Mouse (Mus musculus): ENCODE data around the gene Zfp94. TPM values are rescaled to one million over a fixed set of nuclear protein-coding genes. Genes with fewer than 3 reads are reported as not detected.

Gene Zfp94
- total and polyA plus RNA-seq, 2 experiments from 2014 or later = 12.0 to 21.6 TPM

GRCm38 (mm10) chr7:24298635-24298972 is 17.9 kb downstream of the Zfp94 start:
- Histone ChIP-seq H3K4me2 (ENCODE audit: low read depth, low read length) (peak overlapping the region; percentile 83), H3K36me3 (ENCODE audit: insufficient read depth, low read length) (peaks cover 41% of the 10 kb centered on the region), H3K9me3 (ENCODE audit: low read length) (no peaks in the 10 kb centered on the region), H3K9ac (replicated peaks; ENCODE audit: low read length) (peak overlapping the region; percentile 86), H3K4me1 (ENCODE audit: insufficient read depth, low read length) (0 out of 2 replicates have a peak, but pooled peaks cover 7% of the 10 kb centered on the region), H3K27ac (peak overlapping the region; percentile 94), H3K27me3 (ENCODE audit: insufficient read depth, low read length) (no peaks in the 10 kb centered on the region), H3K4me3 (ENCODE audit: low read length) (peak overlapping the region; percentile 72)
- WGBS = 0% methylated on average over 12 of the region's 12 CpGs
- no peak for TF ChIP-seq CTCF (IDR thresholded peaks at IDR 0.05; ENCODE audit: low read depth)
- ATAC-seq (no peak), DNase-seq (ENCODE audit: low spot score) (no peak)

GRCm38 (mm10) chr7:24297361-24298095 is 18.9 kb downstream of the Zfp94 start:
- Histone ChIP-seq H3K9ac (replicated peaks; ENCODE audit: low read length) (peak overlapping the region; percentile 86; the same call in 1 of the 2 replicates), H3K27me3 (ENCODE audit: insufficient read depth, low read length) (no peaks in the 10 kb centered on the region), H3K27ac (no peak overlapping the region), H3K4me1 (ENCODE audit: insufficient read depth, low read length) (0 out of 2 replicates have a peak, but pooled peaks cover 7% of the 10 kb centered on the region), H3K36me3 (ENCODE audit: insufficient read depth, low read length) (peaks cover 33% of the 10 kb centered on the region), H3K4me3 (ENCODE audit: low read length) (0 out of 2 replicates have a peak overlapping the region, but pooled peaks have one; percentile 72), H3K4me2 (ENCODE audit: low read depth, low read length) (peak overlapping the region; percentile 83; the same call in 1 of the 2 replicates), H3K9me3 (ENCODE audit: low read length) (no peaks in the 10 kb centered on the region)
- no peak for TF ChIP-seq CTCF (IDR thresholded peaks at IDR 0.05; ENCODE audit: low read depth)
- ATAC-seq = no peak
- 92% methylated on average over 15 of the region's 15 CpGs for WGBS
- no peak for DNase-seq (ENCODE audit: low spot score)

GRCm38 (mm10) chr7:24296386-24296785 is 20.1 kb downstream of the Zfp94 start:
- Histone ChIP-seq H3K4me3 (ENCODE audit: low read length) (no peak overlapping the region), H3K27me3 (ENCODE audit: insufficient read depth, low read length) (no peaks in the 10 kb centered on the region), H3K27ac (no peak overlapping the region), H3K4me2 (ENCODE audit: low read depth, low read length) (no peak overlapping the region), H3K4me1 (ENCODE audit: insufficient read depth, low read length) (0 out of 2 replicates have a peak, but pooled peaks cover 7% of the 10 kb centered on the region), H3K9ac (replicated peaks; ENCODE audit: low read length) (no peak overlapping the region), H3K36me3 (ENCODE audit: insufficient read depth, low read length) (peaks cover 38% of the 10 kb centered on the region), H3K9me3 (ENCODE audit: low read length) (no peaks in the 10 kb centered on the region)
- DNase-seq (ENCODE audit: low spot score) = no peak
- no peak for ATAC-seq
- 97% methylated on average over 7 of the region's 7 CpGs for WGBS
- TF ChIP-seq CTCF (IDR thresholded peaks at IDR 0.05; ENCODE audit: low read depth) = no peak

- no peak overlapping the region for H3K4me2 ChIP-seq (ENCODE audit: low read depth, low read length)
- no peak overlapping the region for H3K27ac ChIP-seq
- 96% methylated on average over 7 of the region's 7 CpGs for WGBS
- no peak overlapping the region for H3K9ac ChIP-seq (replicated peaks; ENCODE audit: low read length)
- no peaks in the 10 kb centered on the region for H3K9me3 ChIP-seq (ENCODE audit: low read length)
- H3K4me3 ChIP-seq (ENCODE audit: low read length) = no peak overlapping the region
- H3K4me1 ChIP-seq (ENCODE audit: insufficient read depth, low read length) = 0 out of 2 replicates have a peak, but pooled peaks cover 7% of the 10 kb centered on the region
- peaks cover 42% of the 10 kb centered on the region for H3K36me3 ChIP-seq (ENCODE audit: insufficient read depth, low read length)
- no peaks in the 10 kb centered on the region for H3K27me3 ChIP-seq (ENCODE audit: insufficient read depth, low read length)
- no peak for DNase-seq (ENCODE audit: low spot score)
- ATAC-seq = no peak
- no peak for TF ChIP-seq CTCF (IDR thresholded peaks at IDR 0.05; ENCODE audit: low read depth)
Observed at GRCm38 (mm10) chr7:24295376-24295775, 21.1 kb downstream of the Zfp94 start.

- no peak overlapping the region for H3K27ac ChIP-seq
- TF ChIP-seq CTCF (IDR thresholded peaks at IDR 0.05; ENCODE audit: low read depth) = no peak
- no peak overlapping the region for H3K4me3 ChIP-seq (ENCODE audit: low read length)
- no peak for DNase-seq (ENCODE audit: low spot score)
- no peaks in the 10 kb centered on the region for H3K27me3 ChIP-seq (ENCODE audit: insufficient read depth, low read length)
- H3K36me3 ChIP-seq (ENCODE audit: insufficient read depth, low read length) = peaks cover 47% of the 10 kb centered on the region
- H3K4me1 ChIP-seq (ENCODE audit: insufficient read depth, low read length) = 0 out of 2 replicates have a peak, but pooled peaks cover 7% of the 10 kb centered on the region
- no peak overlapping the region for H3K9ac ChIP-seq (replicated peaks; ENCODE audit: low read length)
- no peak for ATAC-seq
- WGBS = 96% methylated on average over 4 of the region's 4 CpGs
- no peaks in the 10 kb centered on the region for H3K9me3 ChIP-seq (ENCODE audit: low read length)
- H3K4me2 ChIP-seq (ENCODE audit: low read depth, low read length) = no peak overlapping the region
Observed at GRCm38 (mm10) chr7:24294763-24295162, 21.7 kb downstream of the Zfp94 start.

GRCm38 (mm10) chr7:24293061-24293851 is 23.2 kb downstream of the Zfp94 start:
- Histone ChIP-seq H3K4me1 (ENCODE audit: insufficient read depth, low read length) (0 out of 2 replicates have a peak, but pooled peaks cover 5% of the 10 kb centered on the region), H3K9me3 (ENCODE audit: low read length) (no peaks in the 10 kb centered on the region), H3K4me3 (ENCODE audit: low read length) (no peak overlapping the region), H3K27me3 (ENCODE audit: insufficient read depth, low read length) (no peaks in the 10 kb centered on the region), H3K36me3 (ENCODE audit: insufficient read depth, low read length) (peaks cover 50% of the 10 kb centered on the region), H3K27ac (no peak overlapping the region), H3K4me2 (ENCODE audit: low read depth, low read length) (no peak overlapping the region), H3K9ac (replicated peaks; ENCODE audit: low read length) (no peak overlapping the region)
- no peak for TF ChIP-seq CTCF (IDR thresholded peaks at IDR 0.05; ENCODE audit: low read depth)
- DNase-seq (ENCODE audit: low spot score) = no peak
- WGBS = 91% methylated on average over 12 of the region's 12 CpGs
- no peak for ATAC-seq

Data from hindbrain, postnatal 0 days (tissue).